Mouse (Mus musculus) lung, adult 2 months (tissue): ENCODE measurements at regions not wholly inside any gene's neighbourhood (a gene's known extent, or its start where the extent isn't known, plus 50 kb on each side); places are given as distances from the start of the nearest gene placed in this dataset.

Experiments
- CTCF ChIP-seq: fragments of 200-500 bp; IDR thresholded peaks from 2 replicates; pipeline ENCODE4 v1.5.1; 2011; ENCODE audit warnings: mild to moderate bottlenecking, low read length, control low read depth; ENCODE audit not compliant: insufficient read depth
- POLR2A ChIP-seq: fragments of 200-500 bp; IDR thresholded peaks from 2 replicates; pipeline ENCODE4 v1.6.1; 2011; ENCODE audit warnings: low read depth, mild to moderate bottlenecking, control low read depth, low read length, borderline replicate concordance; ENCODE audit errors: extremely low read depth

DNA sequence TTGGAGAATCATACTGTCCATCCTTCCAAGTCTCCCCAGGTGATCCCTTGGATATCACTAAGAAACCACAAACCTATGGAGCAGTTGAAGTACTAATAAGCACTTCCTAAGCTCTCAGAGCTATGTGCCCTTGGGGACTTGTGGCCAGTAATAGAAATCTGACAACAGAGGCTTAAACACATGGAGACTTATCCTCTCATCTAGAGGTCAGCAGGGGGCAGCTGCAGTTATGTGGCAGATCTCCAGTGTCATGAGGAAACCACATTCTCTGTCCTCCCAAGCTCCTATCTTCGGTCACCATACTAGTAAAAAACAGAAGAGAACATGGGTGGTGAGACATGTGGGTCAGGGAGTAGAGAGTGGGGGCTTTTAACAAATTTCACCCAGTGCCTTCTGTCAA is 99.4 kb upstream of the Ppp3ca start:
- TF ChIP-seq CTCF (no peak), POLR2A (no peak)
